Mouse (Mus musculus) heart, embryonic 16.5 days (tissue): ENCODE data around the gene Tekt5. TPM values are rescaled to one million over a fixed set of nuclear protein-coding genes. Genes with fewer than 3 reads are reported as not detected.
A peak's percentile ranks its signal among the peaks of the same experiment; 100 is the strongest.

Experiments
- ATAC-seq: fragments of 200-750 bp; cut with Nextera tagmentation; replicated peaks from 2 replicates; pipeline ENCODE4 v1.8.0; 2017; ENCODE audit warnings: moderate number of reproducible peaks; ENCODE audit not compliant: insufficient read depth, low FRiP score; ENCODE audit errors: extremely low read depth
- H3K27ac ChIP-seq: fragments of 300-500 bp; sonication (generic); 2 replicates; pipeline ENCODE4 v1.5.1; 2014; ENCODE audit warnings: mild to moderate bottlenecking, low read length, control low read depth, moderate library complexity
- H3K27me3 ChIP-seq: fragments of 300-500 bp; sonication (generic); 2 replicates; pipeline ENCODE4 v1.6.1; 2014; ENCODE audit warnings: low read length, mixed read lengths; ENCODE audit not compliant: control insufficient read depth, insufficient read depth
- H3K36me3 ChIP-seq: fragments of 300-500 bp; sonication (generic); 2 replicates; pipeline ENCODE4 v1.6.1; 2014; ENCODE audit not compliant: control insufficient read depth, insufficient read depth
- H3K4me1 ChIP-seq: fragments of 300-500 bp; sonication (generic); 2 replicates; pipeline ENCODE4 v1.6.1; 2014; ENCODE audit warnings: low read length, mixed read lengths; ENCODE audit not compliant: control insufficient read depth, insufficient read depth
- H3K4me2 ChIP-seq: fragments of 300-500 bp; sonication (generic); 2 replicates; pipeline ENCODE4 v1.6.1; 2014; ENCODE audit warnings: low read depth, mild to moderate bottlenecking, control low read depth, low read length
- H3K4me3 ChIP-seq: fragments of 300-500 bp; sonication (generic); 2 replicates; pipeline ENCODE4 v1.5.1; 2014; ENCODE audit warnings: mild to moderate bottlenecking, control low read depth, low read length
- H3K9ac ChIP-seq: fragments of 300-500 bp; sonication (generic); 2 replicates; pipeline ENCODE4 v1.6.1; 2014; ENCODE audit warnings: low read length, control low read depth
- H3K9me3 ChIP-seq: fragments of 300-500 bp; sonication (generic); replicated peaks from 2 replicates; pipeline ENCODE4 v1.6.1; 2016; ENCODE audit warnings: low read length; ENCODE audit not compliant: control insufficient read depth
- WGBS: fragments of 180-500 bp; shearing (Covaris S2); extraction: QIAGEN DNeasy Blood & Tissue Kit; methylation state at CpG from one replicate; pipeline ENCODE4 v1.1.7; 2014; 5-methylcytosine and 5-hydroxymethylcytosine counted together
- polyA plus RNA-seq: library from polyadenylated mRNA; unstranded; fragments of >200 nt; fragmentation: Nextera tagmentation; extraction: Ambion mirVana; gene quantifications from 2 replicates; pipeline ENCODE4 v1.2.1, GENCODE M21; 2015

The Tekt5 gene
- polyA plus RNA-seq, 1 experiment from 2014 or later = 1.3 TPM

DNA sequence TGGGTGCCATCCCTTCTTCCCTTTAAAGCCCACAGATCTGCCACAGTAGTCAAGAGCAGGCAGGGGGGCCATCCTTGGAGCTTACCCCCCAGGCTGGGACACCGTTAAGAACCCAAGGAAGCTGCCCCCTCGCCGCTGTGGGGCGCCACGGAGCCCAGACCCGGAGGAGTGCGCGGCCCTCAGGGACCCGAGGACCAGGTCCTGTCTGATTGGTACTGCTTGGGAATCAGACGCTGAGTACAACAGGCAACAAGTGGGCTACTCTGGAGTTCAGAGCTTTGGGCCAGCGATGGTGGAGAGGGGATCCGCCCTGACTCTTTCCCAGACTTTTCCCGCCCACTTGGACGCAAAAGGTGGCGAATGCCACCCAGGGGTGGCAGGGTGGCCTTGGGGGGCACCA lies 82.1 kb downstream of the Tekt5 start:
- peak overlapping the region; percentile 65 for H3K4me3 ChIP-seq
- peak overlapping the region; percentile 75 for H3K4me2 ChIP-seq
- no peaks in the 10 kb centered on the region for H3K9me3 ChIP-seq
- 4% methylated on average over 15 of the region's 15 CpGs for WGBS
- H3K27ac ChIP-seq = peak overlapping the region; percentile 58
- peaks cover 29% of the 10 kb centered on the region for H3K4me1 ChIP-seq
- ATAC-seq = peak; percentile 50
- H3K27me3 ChIP-seq = no peaks in the 10 kb centered on the region
- H3K36me3 ChIP-seq = no peaks in the 10 kb centered on the region; the same call in 1 of the 2 replicates
- peak overlapping the region; percentile 77 for H3K9ac ChIP-seq

DNA sequence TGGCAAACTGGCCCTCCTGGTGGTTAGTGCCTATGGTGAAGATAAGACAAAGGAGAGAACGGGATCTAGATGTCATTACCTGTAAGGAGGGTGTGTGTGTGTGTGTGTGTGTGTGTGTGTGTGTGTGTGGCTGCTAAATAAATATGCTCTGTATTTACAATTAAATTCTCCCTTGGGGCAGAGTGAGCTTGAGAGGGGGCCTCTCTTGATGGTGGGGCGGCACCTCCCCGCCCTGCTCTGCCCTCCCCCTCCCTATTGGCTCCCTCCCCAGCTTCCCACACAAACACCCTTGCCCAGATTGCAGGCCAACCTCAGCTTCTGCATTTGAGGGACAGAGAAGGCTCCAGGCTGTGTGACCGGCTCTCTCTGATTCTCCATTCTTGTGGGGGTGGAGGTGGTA lies 83.3 kb downstream of the Tekt5 start:
- Histone ChIP-seq H3K9me3 (no peaks in the 10 kb centered on the region), H3K4me2 (peak overlapping the region; percentile 75), H3K4me3 (peak overlapping the region; percentile 65), H3K27ac (peak overlapping the region; percentile 88), H3K27me3 (no peaks in the 10 kb centered on the region), H3K4me1 (peaks cover 29% of the 10 kb centered on the region), H3K9ac (peak overlapping the region; percentile 39), H3K36me3 (no peaks in the 10 kb centered on the region; the same call in 1 of the 2 replicates)
- no peak for ATAC-seq
- WGBS = 52% methylated on average over 4 of the region's 4 CpGs

DNA sequence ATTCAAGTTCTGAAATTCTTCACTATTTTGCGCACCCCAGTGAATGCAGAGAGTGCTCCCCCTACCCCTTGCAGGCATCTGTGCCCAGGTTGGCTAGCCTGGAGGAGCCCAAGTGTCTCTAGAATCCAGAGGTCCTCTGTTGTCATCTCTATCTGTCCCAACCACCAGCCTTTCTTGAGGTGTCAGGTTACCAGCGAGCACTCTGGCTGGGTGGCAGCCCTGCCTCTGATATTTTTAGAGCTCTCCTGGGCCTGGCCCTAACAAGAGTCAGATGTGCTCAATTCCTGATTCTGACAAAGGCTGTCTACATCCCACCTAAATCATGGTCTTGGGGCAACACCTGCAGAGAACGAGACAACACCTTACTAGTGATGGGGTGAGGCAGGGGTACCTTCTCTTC lies 84.2 kb downstream of the Tekt5 start:
- H3K27me3 ChIP-seq = no peaks in the 10 kb centered on the region
- peaks cover 32% of the 10 kb centered on the region for H3K4me1 ChIP-seq
- H3K9me3 ChIP-seq = no peaks in the 10 kb centered on the region
- 30% methylated on average over 3 of the region's 3 CpGs for WGBS
- peak overlapping the region; percentile 7; the same call in 1 of the 2 replicates for H3K4me3 ChIP-seq
- peak overlapping the region; percentile 75 for H3K4me2 ChIP-seq
- H3K36me3 ChIP-seq = no peaks in the 10 kb centered on the region; the same call in 1 of the 2 replicates
- ATAC-seq = peak; percentile 67
- no peak overlapping the region for H3K9ac ChIP-seq
- peak overlapping the region; percentile 88 for H3K27ac ChIP-seq

DNA sequence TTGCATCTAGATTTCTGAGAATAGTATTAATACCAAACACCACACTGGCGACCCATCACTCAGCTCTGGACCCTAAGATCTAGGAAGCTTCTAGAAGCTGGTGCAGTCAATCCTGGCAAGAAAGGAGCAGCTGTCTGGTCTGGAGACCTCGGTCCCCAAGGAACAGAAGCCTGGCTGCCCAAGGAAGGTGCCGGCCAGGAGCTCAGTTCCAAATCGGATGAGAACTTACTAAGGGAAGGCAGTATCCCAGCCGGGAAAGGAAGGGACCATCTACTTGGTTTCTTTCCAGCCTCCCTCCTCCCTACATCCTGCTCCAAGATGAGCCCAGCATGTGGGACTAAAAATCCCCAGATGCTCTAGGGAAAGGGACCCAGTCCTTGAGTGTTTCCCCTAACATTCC lies 84.8 kb downstream of the Tekt5 start:
- 59% methylated on average over 5 of the region's 5 CpGs for WGBS
- H3K27ac ChIP-seq = peak overlapping the region; percentile 88
- peak overlapping the region; percentile 75; the same call in 1 of the 2 replicates for H3K4me2 ChIP-seq
- H3K9me3 ChIP-seq = no peaks in the 10 kb centered on the region
- peak overlapping the region; percentile 7; the same call in 1 of the 2 replicates for H3K4me3 ChIP-seq
- H3K9ac ChIP-seq = no peak overlapping the region
- no peaks in the 10 kb centered on the region for H3K27me3 ChIP-seq
- H3K4me1 ChIP-seq = peaks cover 32% of the 10 kb centered on the region
- ATAC-seq = no peak
- no peaks in the 10 kb centered on the region; the same call in 1 of the 2 replicates for H3K36me3 ChIP-seq

Other genes with a start within 250 kb of the Tekt5 start
- 0.44 and 0.67 TPM in 2 replicates for gene Rpl39l, start 225.3 kb downstream of the Tekt5 start, polyA plus RNA-seq
- gene Atf7ip2, start 202.8 kb downstream of the Tekt5 start, polyA plus RNA-seq = 0.26 and 0.40 TPM in 2 replicates
- gene Emp2, start 81.5 kb downstream of the Tekt5 start, polyA plus RNA-seq = 56.9 and 64.1 TPM in 2 replicates
- 37.5 and 42.9 TPM in 2 replicates for gene Nubp1, start 16.5 kb upstream of the Tekt5 start, polyA plus RNA-seq
- gene Tvp23a, start 51.9 kb upstream of the Tekt5 start, polyA plus RNA-seq = 3.2 and 3.3 TPM in 2 replicates
- 1.7 and 2.7 TPM in 2 replicates for gene Ciita, start 84.6 kb upstream of the Tekt5 start, polyA plus RNA-seq
- gene Dexi, start 147.6 kb upstream of the Tekt5 start, polyA plus RNA-seq = 14.0 and 17.5 TPM in 2 replicates
- 30.8 and 32.6 TPM in 2 replicates for gene Clec16a, start 149.8 kb upstream of the Tekt5 start, polyA plus RNA-seq